In genomic region chr7:24384070-24384469, GRCm38 (mm10) we compare ENCODE assay signal across 20 mouse cellular contexts. TPM values are rescaled to one million over a fixed set of nuclear protein-coding genes. Genes with fewer than 3 reads are reported as not detected.
DNase-seq lines count a peak whose midpoint lies in the region; ATAC-seq and TF ChIP-seq lines count a peak whose summit lies in the region.
"Had no signal": no experiment of that assay in that cellular context is flagged by ENCODE, and none has a peak within 500 bp of the region (broad histone marks: within the 10 kb centered on the region; RNA-seq: fewer than 3 reads in every experiment).

No protein-coding gene starts in this region.

- peak; percentile 90 for DNase-seq in heart, embryonic 10.5 days (ENCODE audit: low spot score)
- DNase-seq in heart, postnatal 25 days (ENCODE audit: low spot score), result no peak
- DNase-seq in G1E (ENCODE audit: low spot score), result no peak
- DNase-seq in retina, embryonic 14.5 days (ENCODE audit: low spot score), result no peak
- no peak for DNase-seq in hindbrain, embryonic 11.5 days (ENCODE audit: low spot score)
- DNase-seq: cerebellum, adult 18-20 months; gastrocnemius, postnatal 25 days; kidney, postnatal 36 days; right cerebral cortex, postnatal 25 days had no signal

- peaks cover 7% of the 10 kb centered on the region; the same call in 1 of the 2 replicates for H3K4me1 ChIP-seq in heart, embryonic 10.5 days
- peaks cover 90% of the 10 kb centered on the region for H3K4me1 ChIP-seq in G1E (ENCODE audit: insufficient read depth, low read depth, low read length)
- H3K4me1 ChIP-seq in liver, embryonic 15.5 days (replicated peaks), result peaks cover 91% of the 10 kb centered on the region
- H3K4me1 ChIP-seq in midbrain, embryonic 13.5 days (replicated peaks), result no peaks in the 10 kb centered on the region
- no peaks in the 10 kb centered on the region for H3K4me1 ChIP-seq in hindbrain, embryonic 11.5 days (replicated peaks; ENCODE audit: control insufficient read depth, insufficient read depth, low read length)
- H3K4me1 ChIP-seq: hindbrain, embryonic 15.5 days; lung, embryonic 15.5 days; midbrain, embryonic 12.5 days had no signal

- TF ChIP-seq CTCF in G1E (IDR thresholded peaks at IDR 0.05; ENCODE audit: low read depth, low read length), result no peak

- intact Hi-C loops in heart, postnatal 25 days (cut with DNase I), result loop anchor here (2.0 kb wide), 1 partner anchor 19 kb away; no protein-coding TSS in a partner anchor

- ATAC-seq in G1E (ENCODE audit: extremely low read depth, insufficient number of reproducible peaks, low FRiP score, poor library complexity, severe bottlenecking), result peak; percentile 29; the same call in 1 of the 2 replicates
- peak; percentile 15; the same call in 1 of the 2 replicates for ATAC-seq in erythroid progenitor cell, adult 5-6 weeks (replicated peaks; ENCODE audit: low FRiP score, poor library complexity, severe bottlenecking)
- peak; percentile 67 for ATAC-seq in liver, embryonic 15.5 days (ENCODE audit: insufficient read depth)
- ATAC-seq in midbrain, embryonic 13.5 days, result no peak
- ATAC-seq in hindbrain, embryonic 11.5 days (ENCODE audit: low FRiP score), result no peak

- H3K27ac ChIP-seq in heart, embryonic 10.5 days, result peak overlapping the region; percentile 42; the same call in 1 of the 2 replicates
- peak overlapping the region; percentile 98 for H3K27ac ChIP-seq in liver, embryonic 15.5 days (replicated peaks)
- no peak overlapping the region for H3K27ac ChIP-seq in midbrain, embryonic 13.5 days
- no peak overlapping the region for H3K27ac ChIP-seq in hindbrain, embryonic 11.5 days (ENCODE audit: low read depth, low read length)
- H3K27ac ChIP-seq: hindbrain, embryonic 15.5 days; lung, embryonic 15.5 days; midbrain, embryonic 12.5 days had no signal

- no peaks in the 10 kb centered on the region for H3K36me3 ChIP-seq in heart, embryonic 10.5 days
- peaks cover 94% of the 10 kb centered on the region for H3K36me3 ChIP-seq in G1E (replicated peaks)
- peaks cover 83% of the 10 kb centered on the region for H3K36me3 ChIP-seq in liver, embryonic 15.5 days (replicated peaks)
- no peaks in the 10 kb centered on the region for H3K36me3 ChIP-seq in midbrain, embryonic 13.5 days
- H3K36me3 ChIP-seq in hindbrain, embryonic 11.5 days (ENCODE audit: control insufficient read depth, insufficient read depth, low read length), result no peaks in the 10 kb centered on the region
- H3K36me3 ChIP-seq: hindbrain, embryonic 15.5 days; lung, embryonic 15.5 days; midbrain, embryonic 12.5 days had no signal

- H3K4me3 ChIP-seq in heart, embryonic 10.5 days, result no peak overlapping the region
- peak overlapping the region; percentile 55; the same call in 1 of the 2 replicates for H3K4me3 ChIP-seq in G1E (ENCODE audit: low read depth, low read length)
- H3K4me3 ChIP-seq in liver, embryonic 15.5 days (replicated peaks), result no peak overlapping the region
- H3K4me3 ChIP-seq in midbrain, embryonic 13.5 days (replicated peaks), result no peak overlapping the region
- H3K4me3 ChIP-seq in hindbrain, embryonic 11.5 days (ENCODE audit: low read depth, low read length), result no peak overlapping the region
- H3K4me3 ChIP-seq: lung, embryonic 15.5 days; midbrain, embryonic 12.5 days had no signal

- H3K4me2 ChIP-seq in liver, embryonic 15.5 days, result peak overlapping the region; percentile 28
- H3K4me2 ChIP-seq in midbrain, embryonic 13.5 days (replicated peaks), result no peak overlapping the region
- H3K4me2 ChIP-seq in hindbrain, embryonic 11.5 days (replicated peaks; ENCODE audit: low read depth, low read length), result no peak overlapping the region
- H3K4me2 ChIP-seq: lung, embryonic 15.5 days had no signal

- peak overlapping the region; percentile 39 for H3K9ac ChIP-seq in liver, embryonic 15.5 days
- no peak overlapping the region for H3K9ac ChIP-seq in midbrain, embryonic 13.5 days (replicated peaks)
- no peak overlapping the region for H3K9ac ChIP-seq in hindbrain, embryonic 11.5 days (ENCODE audit: low read depth, low read length)
- H3K9ac ChIP-seq: hindbrain, embryonic 15.5 days; lung, embryonic 15.5 days; midbrain, embryonic 12.5 days had no signal

- peaks cover 31% of the 10 kb centered on the region for H3K27me3 ChIP-seq in heart, embryonic 10.5 days (ENCODE audit: insufficient read depth, poor library complexity, severe bottlenecking)
- no peaks in the 10 kb centered on the region for H3K27me3 ChIP-seq in G1E (ENCODE audit: insufficient read depth, low read length)
- no peaks in the 10 kb centered on the region for H3K27me3 ChIP-seq in liver, embryonic 15.5 days
- peaks cover 11% of the 10 kb centered on the region; the same call in 1 of the 2 replicates for H3K27me3 ChIP-seq in midbrain, embryonic 13.5 days
- H3K27me3 ChIP-seq in hindbrain, embryonic 11.5 days (ENCODE audit: control insufficient read depth, insufficient read depth, low read length), result no peaks in the 10 kb centered on the region
- H3K27me3 ChIP-seq: lung, embryonic 15.5 days had no signal

- 51% methylated on average over 6 of the region's 6 CpGs for WGBS in heart, embryonic 10.5 days
- WGBS in liver, embryonic 15.5 days (ENCODE audit: insufficient replicate concordance), result 28% methylated on average over 6 of the region's 6 CpGs
- WGBS in midbrain, embryonic 13.5 days, result 65% methylated on average over 6 of the region's 6 CpGs
- 68% methylated on average over 6 of the region's 6 CpGs for WGBS in hindbrain, embryonic 11.5 days

- no peaks in the 10 kb centered on the region for H3K9me3 ChIP-seq in heart, embryonic 10.5 days
- no peaks in the 10 kb centered on the region for H3K9me3 ChIP-seq in G1E (replicated peaks)
- H3K9me3 ChIP-seq in liver, embryonic 15.5 days (replicated peaks), result no peaks in the 10 kb centered on the region
- H3K9me3 ChIP-seq in midbrain, embryonic 13.5 days, result no peaks in the 10 kb centered on the region
- no peaks in the 10 kb centered on the region for H3K9me3 ChIP-seq in hindbrain, embryonic 11.5 days (ENCODE audit: control insufficient read depth, low read length)
- H3K9me3 ChIP-seq: hindbrain, embryonic 15.5 days; lung, embryonic 15.5 days; midbrain, embryonic 12.5 days had no signal

RNA-seq across cellular contexts. Expression of gene Kcnn4, which starts 14.0 kb away (rescaled TPM):
- polyA plus RNA-seq in heart, embryonic 10.5 days (2016; fragmentation: Nextera tagmentation; extraction: Ambion mirVana), result 11.7 and 14.2 TPM in 2 replicates
- under 1 TPM; 0.70 to 0.81 TPM for total RNA-seq in heart, postnatal 25 days (2021)
- total RNA-seq in G1E (2014; fragmentation: Nextera tagmentation), result 14.0 and 40.3 TPM in 2 replicates
- total RNA-seq in G1E (2017), result 20.4 and 22.9 TPM in 2 replicates
- 66.2 and 70.4 TPM in 2 replicates for polyA plus RNA-seq in G1E (2012)
- total RNA-seq in erythroid progenitor cell, adult 5-6 weeks (2015; ENCODE audit: low replicate concordance), result 237 and 287 TPM in 2 replicates
- 417 and 443 TPM in 2 replicates for total RNA-seq in erythroid progenitor cell, adult 5-6 weeks (2017; ENCODE audit: low replicate concordance)
- polyA plus RNA-seq in liver, embryonic 15.5 days (2015; fragmentation: Nextera tagmentation; extraction: Ambion mirVana), result 127 and 144 TPM in 2 replicates
- polyA plus RNA-seq in midbrain, embryonic 13.5 days (2015; fragmentation: Nextera tagmentation; extraction: Ambion mirVana), result 0.40 and 0.66 TPM in 2 replicates
- polyA plus RNA-seq in hindbrain, embryonic 11.5 days (2014; fragmentation: Nextera tagmentation; extraction: Ambion mirVana), result 2.4 and 3.5 TPM in 2 replicates

RNA-seq across cellular contexts. Expression of gene Smg9, which starts 15.3 kb away (rescaled TPM):
- 25.4 and 27.7 TPM in 2 replicates for polyA plus RNA-seq in heart, embryonic 10.5 days (2016; fragmentation: Nextera tagmentation; extraction: Ambion mirVana)
- 1 to 10 TPM; 7.6 TPM for total RNA-seq in heart, postnatal 25 days (2021)
- total RNA-seq in G1E (2014; fragmentation: Nextera tagmentation) (21.7 and 77.3 TPM in 2 replicates), G1E (2017) (16.1 and 19.1 TPM in 2 replicates)
- polyA plus RNA-seq in G1E (2012), result 61.5 and 67.4 TPM in 2 replicates
- 33.9 and 52.0 TPM in 2 replicates for total RNA-seq in erythroid progenitor cell, adult 5-6 weeks (2015; ENCODE audit: low replicate concordance)
- total RNA-seq in erythroid progenitor cell, adult 5-6 weeks (2017; ENCODE audit: low replicate concordance), result 25.2 and 42.7 TPM in 2 replicates
- 14.8 and 15.9 TPM in 2 replicates for polyA plus RNA-seq in liver, embryonic 15.5 days (2015; fragmentation: Nextera tagmentation; extraction: Ambion mirVana)
- 32.9 and 33.5 TPM in 2 replicates for polyA plus RNA-seq in midbrain, embryonic 13.5 days (2015; fragmentation: Nextera tagmentation; extraction: Ambion mirVana)
- 18.4 and 21.3 TPM in 2 replicates for polyA plus RNA-seq in hindbrain, embryonic 11.5 days (2014; fragmentation: Nextera tagmentation; extraction: Ambion mirVana)

RNA-seq across cellular contexts. Expression of gene Lypd5, which starts 35.1 kb away (rescaled TPM):
- polyA plus RNA-seq in heart, embryonic 10.5 days (2016; fragmentation: Nextera tagmentation; extraction: Ambion mirVana), result not detected in 2 replicates
- not detected for total RNA-seq in heart, postnatal 25 days (2021)
- total RNA-seq in G1E (2014; fragmentation: Nextera tagmentation) (not detected in 2 replicates), G1E (2017) (not detected in 2 replicates)
- polyA plus RNA-seq in G1E (2012), result not detected in 2 replicates
- total RNA-seq in erythroid progenitor cell, adult 5-6 weeks (2015; ENCODE audit: low replicate concordance), result not detected in 2 replicates
- not detected in 2 replicates for total RNA-seq in erythroid progenitor cell, adult 5-6 weeks (2017; ENCODE audit: low replicate concordance)
- polyA plus RNA-seq in liver, embryonic 15.5 days (2015; fragmentation: Nextera tagmentation; extraction: Ambion mirVana), result not detected in 2 replicates
- polyA plus RNA-seq in midbrain, embryonic 13.5 days (2015; fragmentation: Nextera tagmentation; extraction: Ambion mirVana), result not detected in 2 replicates
- polyA plus RNA-seq in hindbrain, embryonic 11.5 days (2014; fragmentation: Nextera tagmentation; extraction: Ambion mirVana), result not detected in 2 replicates
- total RNA-seq: adrenal gland, adult 18-20 months; common myeloid progenitor, adult 5-6 weeks; gastrocnemius, postnatal 25 days; layer of hippocampus, postnatal 25 days; left cerebral cortex, postnatal 36 days had no signal
- polyA plus RNA-seq: heart, embryonic 16.5 days; hindbrain, embryonic 15.5 days; lung, embryonic 15.5 days; midbrain, embryonic 12.5 days had no signal

RNA-seq across cellular contexts. Expression of gene Tescl, which starts 50.3 kb away (rescaled TPM):
- polyA plus RNA-seq in heart, embryonic 10.5 days (2016; fragmentation: Nextera tagmentation; extraction: Ambion mirVana), result not detected in 2 replicates
- not detected for total RNA-seq in heart, postnatal 25 days (2021)
- total RNA-seq in G1E (2014; fragmentation: Nextera tagmentation), result not detected in 2 replicates
- not detected in 2 replicates for total RNA-seq in G1E (2017)
- not detected in 2 replicates for polyA plus RNA-seq in G1E (2012)
- not detected in 2 replicates for total RNA-seq in erythroid progenitor cell, adult 5-6 weeks (2015; ENCODE audit: low replicate concordance)
- not detected in 2 replicates for total RNA-seq in erythroid progenitor cell, adult 5-6 weeks (2017; ENCODE audit: low replicate concordance)
- polyA plus RNA-seq in liver, embryonic 15.5 days (2015; fragmentation: Nextera tagmentation; extraction: Ambion mirVana), result not detected in 2 replicates
- 0.40 TPM in 1 of 2 replicates, not detected in the other for polyA plus RNA-seq in midbrain, embryonic 13.5 days (2015; fragmentation: Nextera tagmentation; extraction: Ambion mirVana)
- not detected in 2 replicates for polyA plus RNA-seq in hindbrain, embryonic 11.5 days (2014; fragmentation: Nextera tagmentation; extraction: Ambion mirVana)
- total RNA-seq: common myeloid progenitor, adult 5-6 weeks; gastrocnemius, postnatal 25 days; layer of hippocampus, postnatal 25 days; left cerebral cortex, postnatal 36 days had no signal
- polyA plus RNA-seq: lung, embryonic 15.5 days; midbrain, embryonic 12.5 days had no signal

Comparison
In these comparisons a context has a peak if more than half of its experiments do, and no peak if none do; other contexts are left out.
1. H3K27ac ChIP-seq: peak in heart, embryonic 10.5 days (single experiment) and liver, embryonic 15.5 days (single experiment); none in midbrain, embryonic 13.5 days (single experiment) and hindbrain, embryonic 11.5 days (single experiment).
2. ATAC-seq: peak in G1E (single experiment), erythroid progenitor cell, adult 5-6 weeks (single experiment) and liver, embryonic 15.5 days (single experiment); none in midbrain, embryonic 13.5 days (single experiment) and hindbrain, embryonic 11.5 days (single experiment).